Mouse (Mus musculus): Measurements from ENCODE around the gene Lrrc75a. TPM values are rescaled to one million over a fixed set of nuclear protein-coding genes. Genes with fewer than 3 reads are reported as not detected.

The Lrrc75a gene
- polyA plus RNA-seq, 1 experiment from 2014 or later, result 31.9 TPM

- H3K36me3 ChIP-seq (ENCODE audit: control insufficient read depth, insufficient read depth), result peaks cover 50% of the 10 kb centered on the region
- H3K4me2 ChIP-seq (replicated peaks; ENCODE audit: low read depth), result no peak overlapping the region
- no peak for ATAC-seq
- no peak overlapping the region for H3K27ac ChIP-seq (ENCODE audit: low read depth, low read length)
- H3K4me3 ChIP-seq (ENCODE audit: low read depth, low read length), result no peak overlapping the region
- H3K9ac ChIP-seq (ENCODE audit: low read depth, low read length), result no peak overlapping the region
- WGBS, result 100% methylated on average over 1 of the region's 1 CpGs
- H3K4me1 ChIP-seq (replicated peaks; ENCODE audit: control insufficient read depth, insufficient read depth, low read length), result 0 out of 2 replicates have a peak, but pooled peaks cover 3% of the 10 kb centered on the region
- H3K9me3 ChIP-seq (ENCODE audit: control insufficient read depth), result no peaks in the 10 kb centered on the region
- no peak for TF ChIP-seq CTCF (IDR thresholded peaks at IDR 0.05; ENCODE audit: low read depth)
- H3K27me3 ChIP-seq (replicated peaks; ENCODE audit: control insufficient read depth, insufficient read depth, low read length), result no peaks in the 10 kb centered on the region
Measured at GRCm38 (mm10) chr11:62607952-62608201, 40.4 kb downstream of the Lrrc75a start.

GRCm38 (mm10) chr11:62607170-62607951 lies 41.0 kb downstream of the Lrrc75a start:
- 66% methylated on average over 10 of the region's 10 CpGs for WGBS

DNA sequence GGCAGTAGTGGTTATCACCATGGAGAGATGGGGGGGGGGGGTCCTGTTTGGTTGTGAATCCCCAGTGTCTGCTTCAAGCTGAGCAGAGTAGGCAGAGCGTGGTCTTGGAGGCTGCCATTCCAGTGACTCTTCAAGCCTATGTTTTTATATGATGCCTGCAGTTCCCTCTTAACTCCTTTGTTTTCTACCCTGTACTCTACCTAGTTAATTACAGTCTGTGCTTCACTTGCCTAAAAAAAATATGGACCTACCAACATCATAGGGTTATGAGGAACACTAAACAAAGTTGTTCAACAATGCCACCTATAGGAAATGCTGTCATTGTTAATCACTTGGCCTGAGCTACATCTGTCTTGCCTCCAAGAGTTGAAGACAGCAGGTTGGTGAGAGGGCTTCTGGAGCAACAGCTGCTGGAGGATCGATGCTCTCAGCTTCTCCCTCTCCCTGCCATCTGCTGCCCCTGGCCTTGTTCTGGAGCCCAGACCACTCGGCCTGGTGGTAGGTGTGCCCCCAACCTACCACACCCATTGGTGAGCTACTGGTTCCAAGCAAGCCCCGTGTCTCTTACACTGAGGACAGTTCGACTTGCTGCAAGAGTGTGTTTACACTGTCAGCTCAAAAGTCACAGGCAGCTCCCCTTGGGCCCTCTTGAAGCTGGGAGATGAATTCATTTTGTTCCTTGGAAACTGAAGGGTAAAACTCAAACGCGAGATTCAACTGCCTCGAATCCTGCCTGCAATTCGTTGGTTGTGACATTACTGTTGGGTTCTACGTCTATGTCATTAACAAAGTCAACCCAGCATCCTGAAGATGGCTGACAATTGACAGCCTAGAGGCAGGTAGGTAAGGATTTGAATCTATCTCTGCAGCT lies 41.8 kb downstream of the Lrrc75a start:
- peaks cover 3% of the 10 kb centered on the region; the same call in 1 of the 2 replicates for H3K4me1 ChIP-seq (replicated peaks; ENCODE audit: control insufficient read depth, insufficient read depth, low read length)
- WGBS, result 50% methylated on average over 10 of the region's 10 CpGs
- H3K4me3 ChIP-seq (ENCODE audit: low read depth, low read length), result no peak overlapping the region
- no peaks in the 10 kb centered on the region for H3K27me3 ChIP-seq (replicated peaks; ENCODE audit: control insufficient read depth, insufficient read depth, low read length)
- peak; percentile 15; the same call in 1 of the 2 replicates for TF ChIP-seq CTCF (IDR thresholded peaks at IDR 0.05; ENCODE audit: low read depth)
- H3K27ac ChIP-seq (ENCODE audit: low read depth, low read length), result 0 out of 2 replicates have a peak overlapping the region, but pooled peaks have one; percentile 50
- H3K36me3 ChIP-seq (ENCODE audit: control insufficient read depth, insufficient read depth), result peaks cover 50% of the 10 kb centered on the region
- no peak for ATAC-seq
- H3K4me2 ChIP-seq (replicated peaks; ENCODE audit: low read depth), result no peak overlapping the region
- no peaks in the 10 kb centered on the region for H3K9me3 ChIP-seq (ENCODE audit: control insufficient read depth)
- H3K9ac ChIP-seq (ENCODE audit: low read depth, low read length), result no peak overlapping the region

More at GRCm38 (mm10) chr11:62607170-62607951, 41.0 kb downstream of the Lrrc75a start:
- 0 out of 2 replicates have a peak, but pooled peaks cover 3% of the 10 kb centered on the region for H3K4me1 ChIP-seq (replicated peaks; ENCODE audit: control insufficient read depth, insufficient read depth, low read length)
- H3K27me3 ChIP-seq (replicated peaks; ENCODE audit: control insufficient read depth, insufficient read depth, low read length), result no peaks in the 10 kb centered on the region
- H3K9ac ChIP-seq (ENCODE audit: low read depth, low read length), result no peak overlapping the region
- no peak overlapping the region; the same call in 1 of the 2 replicates for H3K27ac ChIP-seq (ENCODE audit: low read depth, low read length)
- no peak overlapping the region for H3K4me2 ChIP-seq (replicated peaks; ENCODE audit: low read depth)
- ATAC-seq, result no peak
- no peaks in the 10 kb centered on the region for H3K9me3 ChIP-seq (ENCODE audit: control insufficient read depth)
- H3K36me3 ChIP-seq (ENCODE audit: control insufficient read depth, insufficient read depth), result peaks cover 50% of the 10 kb centered on the region
- TF ChIP-seq CTCF (IDR thresholded peaks at IDR 0.05; ENCODE audit: low read depth), result no peak
- H3K4me3 ChIP-seq (ENCODE audit: low read depth, low read length), result no peak overlapping the region

DNA sequence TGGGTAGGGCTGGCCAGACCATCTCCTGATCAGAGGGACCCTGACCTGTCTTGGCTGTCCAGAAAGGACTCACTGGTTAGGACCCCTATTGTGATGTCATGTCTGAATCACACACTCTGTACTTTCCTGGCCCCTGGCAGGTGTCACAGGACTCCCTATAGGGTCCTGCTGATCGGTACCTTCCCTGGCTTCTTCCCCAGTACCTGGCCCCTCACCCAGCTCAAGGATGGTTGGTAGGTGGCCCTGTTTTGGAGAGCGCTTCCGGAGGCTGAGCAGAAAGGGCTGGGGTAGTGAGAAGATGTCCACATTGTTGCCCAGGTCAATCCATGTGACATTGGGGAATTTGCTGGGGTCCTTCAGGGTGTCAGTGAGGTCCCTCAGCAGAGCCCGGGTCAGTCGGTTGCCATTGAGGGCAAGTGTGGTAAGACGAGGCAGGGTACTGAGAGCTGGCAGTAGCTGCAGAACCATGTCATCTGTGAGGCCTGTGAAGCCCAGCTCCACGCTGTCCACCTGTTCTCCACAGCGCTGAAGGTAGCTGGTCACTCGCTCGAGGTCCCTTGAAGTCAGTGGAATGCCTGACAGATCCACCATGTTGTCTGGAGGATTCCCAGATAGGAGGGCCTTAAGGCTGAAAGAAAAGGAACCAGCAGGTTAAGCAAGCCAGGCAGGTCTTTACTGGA lies 42.6 kb downstream of the Lrrc75a start:
- ATAC-seq, result no peak
- Histone ChIP-seq H3K9ac (ENCODE audit: low read depth, low read length) (0 out of 2 replicates have a peak overlapping the region, but pooled peaks have one; percentile 11), H3K27me3 (replicated peaks; ENCODE audit: control insufficient read depth, insufficient read depth, low read length) (no peaks in the 10 kb centered on the region), H3K4me2 (replicated peaks; ENCODE audit: low read depth) (peak overlapping the region; percentile 13; the same call in 1 of the 2 replicates), H3K36me3 (ENCODE audit: control insufficient read depth, insufficient read depth) (peaks cover 50% of the 10 kb centered on the region), H3K27ac (ENCODE audit: low read depth, low read length) (peak overlapping the region; percentile 50), H3K9me3 (ENCODE audit: control insufficient read depth) (no peaks in the 10 kb centered on the region), H3K4me3 (ENCODE audit: low read depth, low read length) (no peak overlapping the region), H3K4me1 (replicated peaks; ENCODE audit: control insufficient read depth, insufficient read depth, low read length) (peaks cover 3% of the 10 kb centered on the region; the same call in 1 of the 2 replicates)
- WGBS, result 49% methylated on average over 10 of the region's 10 CpGs
- no peak for TF ChIP-seq CTCF (IDR thresholded peaks at IDR 0.05; ENCODE audit: low read depth)

DNA sequence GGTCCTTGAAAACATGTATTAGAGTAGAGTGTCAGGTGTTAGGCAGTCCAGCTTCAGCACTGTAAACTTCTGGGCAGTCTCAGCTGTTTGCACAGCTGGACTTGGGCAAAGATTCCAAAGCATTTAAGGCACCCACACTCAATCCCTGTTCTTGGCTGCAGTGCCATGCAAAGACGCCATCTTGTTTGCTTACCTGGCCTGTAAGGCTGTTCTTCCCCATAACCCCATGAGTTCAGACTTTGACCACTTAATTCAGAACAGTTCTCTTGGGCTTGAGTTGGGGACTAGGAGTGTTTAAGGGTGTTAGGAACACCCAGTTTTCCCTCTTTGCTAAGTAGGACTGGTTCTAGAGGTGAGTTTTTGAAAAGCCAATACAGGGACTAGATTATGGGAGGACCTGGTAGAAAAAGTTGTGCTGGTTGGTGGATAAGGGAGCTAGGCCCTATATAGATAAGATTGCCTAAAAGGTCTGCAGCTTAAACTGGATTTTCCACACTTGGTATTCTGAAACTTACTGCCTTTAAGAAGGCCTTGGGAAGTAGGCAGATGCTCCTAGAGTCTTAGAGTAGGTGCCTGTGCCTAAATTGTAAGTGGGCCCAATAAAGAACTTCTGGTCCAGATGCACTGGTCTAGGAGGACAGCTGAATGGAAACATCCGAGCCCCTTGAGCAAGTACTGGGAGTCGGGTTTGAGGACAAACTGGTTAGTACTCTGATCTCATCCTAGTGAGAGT lies 43.3 kb downstream of the Lrrc75a start:
- Histone ChIP-seq H3K9ac (ENCODE audit: low read depth, low read length) (0 out of 2 replicates have a peak overlapping the region, but pooled peaks have one; percentile 11), H3K27ac (ENCODE audit: low read depth, low read length) (peak overlapping the region; percentile 50), H3K4me1 (replicated peaks; ENCODE audit: control insufficient read depth, insufficient read depth, low read length) (peaks cover 3% of the 10 kb centered on the region; the same call in 1 of the 2 replicates), H3K4me2 (replicated peaks; ENCODE audit: low read depth) (peak overlapping the region; percentile 82), H3K36me3 (ENCODE audit: control insufficient read depth, insufficient read depth) (peaks cover 50% of the 10 kb centered on the region), H3K4me3 (ENCODE audit: low read depth, low read length) (no peak overlapping the region), H3K9me3 (ENCODE audit: control insufficient read depth) (no peaks in the 10 kb centered on the region), H3K27me3 (replicated peaks; ENCODE audit: control insufficient read depth, insufficient read depth, low read length) (no peaks in the 10 kb centered on the region)
- no peak for TF ChIP-seq CTCF (IDR thresholded peaks at IDR 0.05; ENCODE audit: low read depth)
- WGBS, result 20% methylated on average over 3 of the region's 3 CpGs
- ATAC-seq, result no peak
